Mouse (Mus musculus): Measurements from ENCODE around the gene Dll1. TPM values are rescaled to one million over a fixed set of nuclear protein-coding genes. Genes with fewer than 3 reads are reported as not detected.

The Dll1 gene
- polyA plus RNA-seq, 1 experiment from 2014 or later, result 3.0 TPM

DNA sequence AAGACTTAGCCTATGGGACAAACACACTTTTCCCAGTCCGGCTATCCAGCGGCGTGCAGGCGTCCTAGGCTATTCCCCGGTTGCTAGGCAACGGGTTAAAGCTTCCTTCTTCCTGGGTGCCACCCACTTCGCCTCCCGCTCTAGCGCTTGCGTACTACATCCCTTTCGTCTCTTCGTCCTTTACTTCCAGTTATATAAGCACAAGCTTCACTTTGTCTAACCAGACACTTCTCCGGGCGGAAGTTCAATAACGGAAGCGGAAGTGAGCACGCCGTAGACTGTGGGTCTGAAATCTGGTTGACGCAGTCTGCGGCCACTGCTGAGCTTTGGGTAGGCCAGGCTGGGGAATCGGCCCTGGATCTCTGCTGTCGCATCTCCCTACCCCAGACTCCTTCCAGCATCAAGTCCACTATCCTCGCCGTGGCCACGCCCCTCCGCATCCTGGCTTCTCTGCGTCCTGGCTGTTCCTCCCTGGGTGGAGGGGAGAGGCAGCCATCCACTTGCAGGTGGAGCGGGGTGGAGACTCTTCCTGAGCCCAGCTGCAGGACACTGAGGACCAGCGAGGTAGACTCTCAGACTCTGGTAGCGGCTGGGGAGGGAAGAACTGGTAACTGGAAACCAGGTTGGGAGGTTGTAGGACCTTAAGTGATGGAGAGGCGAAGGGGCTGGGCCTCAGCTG, 19.5 kb upstream of the Dll1 start, which contains the start of gene Fam120b:
TSS of gene Fam120b (plus strand) at position 206 of the 679 bp plus-strand sequence.
- under 1% methylated on average over 31 of the region's 31 CpGs for WGBS
- Histone ChIP-seq H3K4me3 (peak within 1 kb of the TSS; percentile 84), H3K27ac (peak within 1 kb of the TSS; percentile 90), H3K27me3 (ENCODE audit: low read depth, poor library complexity, severe bottlenecking) (no peaks in the 10 kb centered on the region), H3K4me1 (peaks cover 18% of the 10 kb centered on the region), H3K36me3 (no peaks in the 10 kb centered on the region), H3K9me3 (replicated peaks) (no peaks in the 10 kb centered on the region)
- peak; percentile 87 for DNase-seq (ENCODE audit: low spot score)

DNA sequence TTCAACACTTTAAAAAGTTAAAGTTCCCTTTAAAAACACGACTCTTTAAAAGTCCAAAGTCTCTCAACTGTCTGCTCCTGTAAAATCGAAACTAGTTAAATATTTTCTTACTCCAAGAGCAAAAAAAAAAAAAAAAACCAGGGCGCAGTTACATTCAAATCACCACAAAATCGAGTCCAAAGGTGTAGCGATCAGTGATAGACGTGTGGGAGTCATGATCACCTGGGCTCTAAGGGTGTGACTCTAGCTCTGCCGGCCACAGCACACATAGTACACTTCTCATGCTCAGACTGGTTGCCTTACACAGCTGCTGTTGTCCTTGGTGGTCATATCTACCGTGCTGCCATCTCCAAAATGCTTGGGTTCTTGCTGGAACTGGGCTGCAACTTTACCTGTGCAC, 12.7 kb upstream of the Dll1 start:
- Histone ChIP-seq H3K27ac (no peak overlapping the region), H3K36me3 (no peaks in the 10 kb centered on the region), H3K4me3 (no peak overlapping the region), H3K4me1 (no peaks in the 10 kb centered on the region), H3K9me3 (replicated peaks) (no peaks in the 10 kb centered on the region), H3K27me3 (ENCODE audit: low read depth, poor library complexity, severe bottlenecking) (no peaks in the 10 kb centered on the region)
- DNase-seq (ENCODE audit: low spot score), result no peak
- WGBS, result 80% methylated on average over 8 of the region's 8 CpGs

DNA sequence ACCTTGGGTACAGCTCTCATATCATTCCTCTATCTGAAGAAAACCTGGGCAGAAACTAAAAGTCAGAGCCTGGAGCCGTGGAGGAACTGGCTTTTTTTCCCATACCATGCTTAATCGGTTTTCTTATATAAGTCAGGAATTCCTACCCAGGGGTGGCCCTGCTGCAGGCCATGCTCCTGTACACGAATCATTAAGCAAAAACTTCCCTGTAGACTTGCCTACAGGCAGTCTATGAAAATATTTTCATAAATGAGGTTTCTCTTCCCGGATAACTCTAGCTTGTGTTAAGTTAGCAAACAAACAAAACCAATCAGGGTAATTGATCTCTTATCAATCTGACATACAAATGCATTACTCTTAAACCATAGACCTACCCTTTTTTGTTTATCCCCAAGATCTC, 12.2 kb upstream of the Dll1 start:
- WGBS, result 77% methylated on average over 4 of the region's 4 CpGs
- Histone ChIP-seq H3K4me3 (no peak overlapping the region), H3K4me1 (no peaks in the 10 kb centered on the region), H3K27me3 (ENCODE audit: low read depth, poor library complexity, severe bottlenecking) (no peaks in the 10 kb centered on the region), H3K9me3 (replicated peaks) (no peaks in the 10 kb centered on the region), H3K36me3 (no peaks in the 10 kb centered on the region), H3K27ac (no peak overlapping the region)
- no peak for DNase-seq (ENCODE audit: low spot score)

DNA sequence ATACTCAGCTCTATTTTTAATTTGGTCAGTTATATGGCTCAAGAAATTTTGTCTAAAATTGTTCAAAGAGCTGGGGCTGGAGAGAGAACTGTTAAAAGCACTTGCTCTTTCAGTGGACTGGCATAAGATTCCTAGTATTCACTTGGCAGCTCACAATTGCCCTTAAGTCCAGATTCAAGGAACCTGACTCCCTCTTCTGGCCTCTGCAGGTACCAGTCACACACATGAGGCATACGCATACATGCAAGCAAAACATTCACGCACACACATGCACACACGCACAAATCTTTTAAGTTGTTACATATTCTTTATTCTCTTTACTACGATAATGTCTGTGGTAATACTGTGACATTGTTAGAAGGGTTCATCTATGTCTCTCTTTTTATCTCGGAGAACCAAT, 6.7 kb upstream of the Dll1 start:
- no peak for DNase-seq (ENCODE audit: low spot score)
- no peak overlapping the region for H3K27ac ChIP-seq
- peaks cover 19% of the 10 kb centered on the region for H3K4me1 ChIP-seq
- 94% methylated on average over 5 of the region's 5 CpGs for WGBS
- no peaks in the 10 kb centered on the region for H3K36me3 ChIP-seq
- H3K27me3 ChIP-seq (ENCODE audit: low read depth, poor library complexity, severe bottlenecking), result peaks cover 52% of the 10 kb centered on the region
- no peaks in the 10 kb centered on the region for H3K9me3 ChIP-seq (replicated peaks)
- H3K4me3 ChIP-seq, result no peak overlapping the region

DNA sequence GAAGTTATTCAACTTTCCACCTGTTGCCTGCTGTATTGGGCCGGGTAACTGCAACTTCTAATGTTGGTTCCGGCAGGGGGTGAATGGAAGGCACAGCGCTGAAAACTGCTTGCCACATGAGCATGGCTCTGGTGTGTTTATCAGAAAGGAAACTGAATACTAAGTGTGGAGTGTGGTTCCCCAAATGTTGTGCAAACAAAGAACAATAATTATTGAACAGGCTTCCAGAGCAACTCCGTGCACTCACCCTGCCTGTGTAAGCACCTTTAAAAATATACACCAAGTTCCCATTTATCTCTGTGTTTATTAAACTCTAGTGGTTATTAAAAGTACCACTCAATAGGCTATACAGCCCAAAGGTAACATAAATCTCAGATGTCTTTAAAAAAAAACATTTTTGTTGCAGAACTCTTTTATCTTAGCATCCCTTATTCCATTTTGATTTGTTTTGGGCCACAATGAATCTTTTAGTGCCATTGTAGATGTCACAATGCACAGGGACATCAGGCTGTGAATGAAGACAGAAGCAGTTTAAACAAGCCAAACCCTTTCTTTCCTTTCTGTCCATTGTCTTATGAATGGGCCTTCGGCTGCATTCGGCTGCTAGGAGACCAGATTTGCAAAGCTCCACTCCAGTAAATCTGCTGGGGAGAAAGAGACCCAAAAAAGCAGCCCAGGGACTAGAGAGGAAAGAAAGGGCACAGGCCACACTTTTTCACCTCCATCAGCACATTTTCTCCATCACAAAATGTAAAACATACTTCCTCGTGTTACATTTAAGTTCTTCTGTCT, 5.4 kb upstream of the Dll1 start:
- H3K27me3 ChIP-seq (ENCODE audit: low read depth, poor library complexity, severe bottlenecking), result peaks cover 65% of the 10 kb centered on the region
- H3K27ac ChIP-seq, result no peak overlapping the region
- no peaks in the 10 kb centered on the region for H3K9me3 ChIP-seq (replicated peaks)
- H3K4me3 ChIP-seq, result no peak overlapping the region
- no peak for DNase-seq (ENCODE audit: low spot score)
- H3K36me3 ChIP-seq, result no peaks in the 10 kb centered on the region
- H3K4me1 ChIP-seq, result peaks cover 19% of the 10 kb centered on the region
- WGBS, result 52% methylated on average over 7 of the region's 7 CpGs

DNA sequence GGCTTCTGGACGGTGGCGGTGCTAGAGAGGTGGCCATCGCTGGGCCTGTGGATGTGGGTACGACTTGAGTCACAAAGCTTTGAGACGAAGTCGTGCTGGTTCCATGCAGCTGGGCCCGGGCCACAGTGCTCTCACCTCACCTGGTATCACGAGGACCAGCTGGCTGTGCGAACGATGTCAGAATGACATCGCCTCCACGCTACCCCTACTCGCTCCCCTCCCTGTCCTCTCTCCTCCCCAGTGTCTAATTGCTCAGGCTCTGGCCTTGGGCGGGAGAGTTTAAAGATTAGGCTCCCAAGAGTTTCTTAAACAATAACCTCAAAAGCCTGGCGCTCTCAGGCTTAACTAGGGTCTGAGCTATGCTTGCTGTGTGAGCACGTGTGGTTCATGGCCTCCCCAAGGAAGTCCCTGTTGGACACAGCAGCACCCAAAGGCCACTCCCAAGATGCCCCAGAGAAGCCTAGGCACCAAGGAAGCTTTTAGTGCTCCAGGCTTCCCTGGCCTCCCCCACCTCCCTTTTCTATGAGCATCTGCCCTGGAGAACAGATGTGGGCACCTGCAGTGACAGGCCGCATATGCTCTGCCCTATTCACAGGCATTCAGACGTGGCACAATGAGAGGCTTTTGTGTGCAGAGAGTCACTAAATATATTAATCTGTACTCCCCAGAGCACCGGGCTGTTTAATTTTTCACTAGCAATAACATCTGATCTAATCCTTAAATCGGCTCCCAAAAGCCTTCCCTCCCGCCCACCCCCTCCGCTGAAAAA, 4.6 kb upstream of the Dll1 start:
- Histone ChIP-seq H3K27me3 (ENCODE audit: low read depth, poor library complexity, severe bottlenecking) (peaks cover 73% of the 10 kb centered on the region), H3K9me3 (replicated peaks) (no peaks in the 10 kb centered on the region), H3K4me1 (peaks cover 26% of the 10 kb centered on the region), H3K27ac (peak overlapping the region; percentile 63), H3K4me3 (peak overlapping the region; percentile 57), H3K36me3 (no peaks in the 10 kb centered on the region)
- WGBS, result 9% methylated on average over 22 of the region's 22 CpGs
- peak; percentile 53 for DNase-seq (ENCODE audit: low spot score)

DNA sequence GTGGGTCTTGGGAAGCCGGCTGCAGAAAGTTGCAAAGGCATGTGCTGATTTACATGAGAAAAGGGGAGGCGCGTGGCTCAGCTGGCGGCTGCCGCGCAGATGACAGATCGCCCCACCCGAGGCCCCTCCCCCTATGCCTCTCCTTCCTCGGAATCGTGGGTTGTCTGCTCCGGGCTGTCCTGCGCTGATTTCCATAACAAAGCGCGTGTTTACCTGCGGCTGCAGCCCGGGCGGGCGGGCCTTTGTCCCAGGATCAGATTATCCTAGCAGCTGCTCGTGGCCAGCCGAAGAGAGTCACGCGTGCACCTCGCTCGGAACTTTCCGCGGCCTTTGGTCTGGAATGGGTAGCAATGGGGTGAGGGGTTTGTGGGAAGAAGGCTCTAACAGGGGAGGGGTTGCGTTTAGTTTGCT, 4.0 kb upstream of the Dll1 start:
- Histone ChIP-seq H3K36me3 (no peaks in the 10 kb centered on the region), H3K27me3 (ENCODE audit: low read depth, poor library complexity, severe bottlenecking) (peaks cover 80% of the 10 kb centered on the region), H3K9me3 (replicated peaks) (no peaks in the 10 kb centered on the region), H3K4me3 (peak overlapping the region; percentile 57), H3K4me1 (peaks cover 32% of the 10 kb centered on the region), H3K27ac (peak overlapping the region; percentile 63)
- WGBS, result 1% methylated on average over 27 of the region's 27 CpGs
- peak; percentile 68 for DNase-seq (ENCODE audit: low spot score)

DNA sequence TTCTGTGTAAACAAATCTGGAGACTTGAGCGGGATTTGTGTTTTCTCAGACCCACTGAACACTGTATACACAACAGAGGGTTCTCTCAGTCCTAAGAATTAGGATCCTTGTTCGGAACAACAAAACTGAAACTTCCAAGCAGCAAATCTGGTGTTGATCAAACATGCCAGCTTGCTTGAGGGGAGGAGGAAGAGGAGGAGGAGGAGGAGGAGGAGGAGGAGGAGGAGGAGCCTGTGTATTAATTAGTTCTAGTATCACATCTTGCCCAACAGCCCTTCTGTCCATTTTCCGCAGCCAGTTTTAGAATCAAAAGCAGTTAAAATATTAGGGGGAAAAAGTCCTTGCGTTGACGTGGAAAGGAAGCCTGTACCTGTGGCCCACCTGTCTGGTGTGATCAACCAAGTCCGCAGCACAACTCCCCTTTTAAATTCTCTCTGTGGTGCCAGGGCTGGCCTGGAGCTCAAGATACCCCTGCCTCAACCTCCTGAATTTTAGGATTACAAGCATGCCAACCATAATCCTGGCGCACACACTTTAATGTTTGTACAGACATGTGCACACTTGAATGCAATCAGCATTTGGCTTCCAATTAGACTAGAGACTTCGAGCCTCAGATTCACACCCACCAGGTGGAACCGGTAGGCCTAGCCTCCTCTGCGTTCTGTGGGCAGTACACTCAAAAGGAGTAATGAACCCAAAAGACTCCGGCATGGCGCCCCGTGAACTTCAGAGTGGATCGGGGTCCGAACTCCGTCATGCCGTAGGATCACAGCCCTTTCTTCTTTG, 3.3 kb upstream of the Dll1 start:
- no peak for DNase-seq (ENCODE audit: low spot score)
- Histone ChIP-seq H3K4me3 (peak overlapping the region; percentile 57), H3K27me3 (ENCODE audit: low read depth, poor library complexity, severe bottlenecking) (peaks cover 87% of the 10 kb centered on the region), H3K9me3 (replicated peaks) (no peaks in the 10 kb centered on the region), H3K4me1 (peaks cover 39% of the 10 kb centered on the region), H3K36me3 (no peaks in the 10 kb centered on the region), H3K27ac (no peak overlapping the region)
- 9% methylated on average over 17 of the region's 17 CpGs for WGBS

DNA sequence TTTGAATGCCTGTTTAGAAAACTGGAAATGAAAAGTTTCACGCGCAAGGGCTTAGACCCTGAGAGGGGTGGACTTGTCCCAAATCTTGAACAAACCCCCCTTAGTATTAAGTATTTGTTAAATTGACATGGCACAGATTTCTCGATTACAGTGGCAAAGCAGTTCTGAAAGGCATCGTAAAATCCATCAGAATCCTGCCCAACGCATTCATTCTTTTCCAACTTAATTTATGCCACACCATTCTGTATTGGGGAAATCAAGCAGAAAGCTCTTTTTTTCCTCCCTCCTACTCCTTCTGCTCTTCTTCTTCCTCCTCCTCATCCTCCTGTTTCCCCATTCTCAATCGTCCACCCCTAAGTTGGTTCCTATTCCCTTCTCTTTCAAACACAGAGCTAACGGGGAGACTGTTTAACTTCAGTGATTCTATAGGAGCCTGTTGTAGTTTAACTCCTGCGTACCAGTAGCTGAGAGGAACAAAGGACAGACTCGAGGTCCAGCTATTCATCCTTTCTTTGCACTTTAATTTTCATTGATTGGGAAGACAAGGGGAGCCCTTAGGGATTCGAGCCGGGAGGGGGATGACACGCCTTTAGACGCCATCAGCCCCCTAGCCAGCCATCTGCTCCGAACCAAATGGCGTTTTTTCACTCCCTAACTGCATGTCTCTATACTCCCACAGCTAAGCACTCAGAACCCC, 1.9 kb upstream of the Dll1 start:
- no peaks in the 10 kb centered on the region for H3K36me3 ChIP-seq
- H3K4me3 ChIP-seq, result no peak overlapping the region
- 7% methylated on average over 15 of the region's 15 CpGs for WGBS
- no peaks in the 10 kb centered on the region for H3K9me3 ChIP-seq (replicated peaks)
- no peak overlapping the region for H3K27ac ChIP-seq
- H3K27me3 ChIP-seq (ENCODE audit: low read depth, poor library complexity, severe bottlenecking), result peaks cover 100% of the 10 kb centered on the region
- DNase-seq (ENCODE audit: low spot score), result no peak
- H3K4me1 ChIP-seq, result peaks cover 47% of the 10 kb centered on the region

DNA sequence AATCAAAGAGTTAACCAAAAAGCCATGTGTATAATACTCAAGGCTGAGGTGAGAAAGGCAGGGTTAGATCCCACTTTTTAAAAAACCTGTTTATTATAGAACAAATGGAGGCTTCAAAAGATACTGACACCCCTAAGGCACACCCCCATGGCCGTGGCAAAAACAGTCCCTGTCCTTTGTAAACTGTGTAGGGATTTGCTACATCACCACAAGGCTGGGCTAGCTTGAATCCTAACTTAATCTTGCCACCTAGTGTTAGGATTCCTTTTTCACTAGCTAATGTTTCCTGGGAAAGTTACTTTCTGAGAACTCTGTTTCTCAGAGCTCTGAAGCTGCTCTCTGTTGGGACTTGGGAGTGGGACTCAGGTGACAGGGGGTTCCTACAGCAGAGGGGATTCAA, 1.2 kb upstream of the Dll1 start:
- no peaks in the 10 kb centered on the region for H3K36me3 ChIP-seq
- H3K9me3 ChIP-seq (replicated peaks), result no peaks in the 10 kb centered on the region
- DNase-seq (ENCODE audit: low spot score), result no peak
- peaks cover 100% of the 10 kb centered on the region for H3K27me3 ChIP-seq (ENCODE audit: low read depth, poor library complexity, severe bottlenecking)
- no peak overlapping the region for H3K4me3 ChIP-seq
- peaks cover 47% of the 10 kb centered on the region for H3K4me1 ChIP-seq
- 0% methylated on average over 1 of the region's 1 CpGs for WGBS
- H3K27ac ChIP-seq, result no peak overlapping the region

DNA sequence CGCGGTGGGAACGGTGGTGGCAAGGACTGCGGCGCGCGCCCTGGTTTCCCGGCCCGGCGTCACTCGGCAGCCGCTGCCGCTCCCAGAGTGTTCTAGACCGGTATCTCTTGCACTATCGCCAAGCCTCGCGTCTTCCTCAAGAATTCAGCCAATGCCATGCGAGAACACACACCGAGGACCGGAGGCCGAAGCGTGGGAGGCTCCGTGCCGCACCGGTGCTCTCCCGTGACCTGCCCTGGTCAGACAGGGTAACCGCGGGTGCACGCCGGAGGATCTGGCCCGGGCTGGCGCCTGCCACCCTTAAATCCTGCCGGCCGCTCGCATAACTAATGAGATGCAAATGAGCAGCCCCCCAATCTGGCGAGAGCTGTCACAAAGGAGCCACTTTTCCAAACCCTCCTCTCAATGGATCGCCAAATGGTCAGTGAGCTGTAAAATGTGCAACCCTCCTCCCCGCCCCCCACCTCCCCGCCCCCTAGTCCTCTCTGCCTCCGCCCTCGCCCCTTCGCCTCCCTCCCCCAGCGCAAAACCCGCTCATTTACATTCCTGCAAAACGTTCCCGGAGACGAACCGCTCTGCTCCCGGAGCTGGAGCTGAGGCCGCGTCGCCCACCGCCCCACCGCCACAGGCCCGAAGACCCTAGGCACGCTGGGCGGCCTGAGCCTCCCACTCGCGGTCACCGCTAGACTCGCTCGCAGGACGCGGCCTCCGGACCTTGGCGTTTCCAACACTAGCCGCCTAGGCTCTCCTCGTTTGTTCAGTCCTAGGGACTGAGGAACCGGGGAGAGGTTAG, 775 bp downstream of the Dll1 start:
- peak overlapping the region; percentile 63 for H3K4me3 ChIP-seq
- H3K4me1 ChIP-seq, result peaks cover 50% of the 10 kb centered on the region
- DNase-seq (ENCODE audit: low spot score), result peak; percentile 71
- peaks cover 92% of the 10 kb centered on the region for H3K27me3 ChIP-seq (ENCODE audit: low read depth, poor library complexity, severe bottlenecking)
- H3K36me3 ChIP-seq, result no peaks in the 10 kb centered on the region
- peak overlapping the region; percentile 75 for H3K27ac ChIP-seq
- WGBS, result under 1% methylated on average over 68 of the region's 69 CpGs
- no peaks in the 10 kb centered on the region for H3K9me3 ChIP-seq (replicated peaks)
